Mouse (Mus musculus) myocyte (in vitro differentiated cells): Measurements from ENCODE around the gene Steap2. TPM values are rescaled to one million over a fixed set of nuclear protein-coding genes. Genes with fewer than 3 reads are reported as not detected.
A peak's percentile ranks its signal among the peaks of the same experiment; 100 is the strongest.
"Not testable (repeated sequence)": the region's sequence is repeated elsewhere in the genome, so short reads cannot be mapped to it uniquely, and the experiment has no call there.

Experiments used
- H3K27me3 ChIP-seq: one replicate; pipeline ENCODE4 v1.6.1; 2011; ENCODE audit not compliant: control insufficient read depth, insufficient read depth, insufficient read length
- H3K36me3 ChIP-seq: one replicate; pipeline ENCODE4 v1.6.1; 2011; ENCODE audit not compliant: control insufficient read depth, insufficient read depth
- H3K4me2 ChIP-seq: one replicate; pipeline ENCODE4 v1.6.1; 2011; ENCODE audit warnings: low read depth, control low read depth
- H3K4me3 ChIP-seq: one replicate; pipeline ENCODE4 v1.5.1; 2011; ENCODE audit warnings: mild to moderate bottlenecking, control low read depth, moderate library complexity
- H3K79me2 ChIP-seq: one replicate; pipeline ENCODE4 v1.6.1; 2011; ENCODE audit not compliant: control insufficient read depth, insufficient read depth
- H3ac ChIP-seq: one replicate; pipeline ENCODE4 v1.6.1; 2011; ENCODE audit not compliant: control insufficient read depth, insufficient read length
- CEBPB ChIP-seq: IDR thresholded peaks from 2 replicates; pipeline ENCODE4 v1.6.1; 2011; ENCODE audit warnings: mild to moderate bottlenecking, moderate library complexity; ENCODE audit not compliant: poor library complexity, insufficient read depth, severe bottlenecking
- E2F4 ChIP-seq: IDR thresholded peaks from one replicate; pipeline ENCODE4 v1.6.1; 2011; ENCODE audit warnings: mild to moderate bottlenecking, control low read depth, moderate library complexity; ENCODE audit not compliant: insufficient read depth
- MAX ChIP-seq: IDR thresholded peaks from one replicate; pipeline ENCODE4 v1.6.1; 2011; ENCODE audit warnings: low read depth, mild to moderate bottlenecking, control low read depth
- MYOD1 ChIP-seq, 3 experiments: IDR thresholded peaks; one replicate each; pipeline ENCODE4 v1.6.1; 2011; ENCODE audit warnings: control low read depth in 2 of 3, low read depth in 2 of 3, mild to moderate bottlenecking in 2 of 3, moderate library complexity in 1 of 3; ENCODE audit not compliant: insufficient read length in 2 of 3, control insufficient read depth in 1 of 3
- MYOG ChIP-seq, 3 experiments: IDR thresholded peaks; one replicate each; pipeline ENCODE4 v1.6.1; 2011; ENCODE audit warnings: control low read depth in 2 of 3, low read depth in 2 of 3, mild to moderate bottlenecking in 2 of 3; ENCODE audit not compliant: insufficient read length in 2 of 3, control insufficient read depth in 1 of 3, insufficient read depth in 1 of 3
- POLR2A ChIP-seq: IDR thresholded peaks from one replicate; pipeline ENCODE4 v1.6.1; 2011; ENCODE audit warnings: low read depth, mild to moderate bottlenecking, control low read depth, moderate library complexity; ENCODE audit not compliant: insufficient read length
- POLR2AphosphoS2 ChIP-seq: IDR thresholded peaks from one replicate; pipeline ENCODE4 v1.6.1; 2011; ENCODE audit warnings: low read depth, control low read depth; ENCODE audit not compliant: insufficient read length
- REST ChIP-seq: IDR thresholded peaks from one replicate; pipeline ENCODE4 v1.6.1; 2011; ENCODE audit warnings: mild to moderate bottlenecking, control low read depth, moderate library complexity; ENCODE audit not compliant: insufficient read depth, insufficient read length
- SRF ChIP-seq: IDR thresholded peaks from one replicate; pipeline ENCODE4 v1.6.1; 2011; ENCODE audit warnings: low read depth; ENCODE audit not compliant: control insufficient read depth, insufficient read length
- TCF12 ChIP-seq: IDR thresholded peaks from one replicate; pipeline ENCODE4 v1.6.1; 2011; ENCODE audit warnings: mild to moderate bottlenecking, control low read depth; ENCODE audit not compliant: poor library complexity, insufficient read depth, severe bottlenecking
- TCF3 ChIP-seq: IDR thresholded peaks from one replicate; pipeline ENCODE4 v1.6.1; 2011; ENCODE audit warnings: low read depth, control low read depth; ENCODE audit not compliant: insufficient read length
- USF1 ChIP-seq: IDR thresholded peaks from one replicate; pipeline ENCODE4 v1.6.1; 2011; ENCODE audit warnings: low read depth, mild to moderate bottlenecking, control low read depth, moderate library complexity
- polyA plus RNA-seq: library from polyadenylated mRNA; unstranded; fragments of >200 nt; fragmentation: generic; extraction: Trizol; gene quantifications from one replicate; pipeline ENCODE4 v1.2.1, GENCODE M21; 2012; ENCODE audit warnings: missing spikeins

Gene Steap2
- polyA plus RNA-seq, 1 experiment = 15.5 TPM

DNA sequence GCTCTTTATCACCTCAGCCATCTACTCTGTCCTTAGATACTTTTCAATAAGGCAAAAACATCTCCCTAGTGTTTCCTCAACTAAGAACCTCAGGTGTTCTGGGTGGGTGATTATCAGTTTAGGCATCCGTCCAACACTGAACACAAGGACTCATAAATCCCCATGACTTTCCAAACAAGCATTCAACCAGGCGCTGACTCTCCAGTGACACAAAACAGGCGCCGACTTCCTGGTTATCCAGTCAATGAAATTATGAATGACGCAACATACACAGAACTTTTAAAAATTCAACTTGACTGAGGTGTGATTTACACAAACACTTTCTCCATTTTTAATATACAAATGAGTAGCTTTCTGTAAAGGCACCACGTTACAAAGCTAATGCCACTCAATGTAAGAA is 6.2 kb downstream of the Steap2 start:
- H3K4me2 ChIP-seq = peak overlapping the region; percentile 62
- TF ChIP-seq E2F4 (no peak), CEBPB (peak; percentile 61)

DNA sequence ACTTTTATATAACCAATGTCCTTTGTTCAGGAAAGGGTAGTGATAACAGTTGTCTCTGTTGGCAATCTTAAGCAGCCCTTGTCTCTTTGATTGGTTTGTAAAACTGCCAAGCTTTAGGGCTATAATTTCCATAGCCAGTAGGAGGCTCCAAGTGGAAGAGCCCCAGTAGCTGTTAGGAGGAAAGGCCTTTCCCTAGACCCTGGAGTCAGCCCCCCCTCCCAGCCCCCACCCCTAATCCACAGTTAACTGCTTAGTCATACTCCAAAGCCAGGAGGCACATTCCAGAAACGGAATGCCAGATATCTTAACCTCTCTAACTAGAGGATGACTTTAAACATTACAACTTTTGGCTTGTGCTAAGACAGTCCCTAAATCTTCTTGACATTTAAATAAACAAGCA is 7.4 kb downstream of the Steap2 start:
- Histone ChIP-seq H3K4me2 (peak overlapping the region; percentile 61), H3K4me3 (no peak overlapping the region), H3K36me3 (peaks cover 4% of the 10 kb centered on the region), H3K27me3 (no peaks in the 10 kb centered on the region), H3K79me2 (peaks cover 31% of the 10 kb centered on the region), H3ac (no peak overlapping the region)
- TF ChIP-seq TCF3 (no peak), MYOG (IDR thresholded peaks at IDR 0.05; ENCODE audit: control insufficient read depth in 1 of 3, insufficient read depth in 1 of 3, insufficient read length in 2 of 3, low read depth in 2 of 3) (no peak), POLR2AphosphoS2 (no peak), REST (no peak), E2F4 (no peak), MYOD1 (IDR thresholded peaks at IDR 0.05; ENCODE audit: control insufficient read depth in 1 of 3, insufficient read length in 2 of 3, low read depth in 2 of 3) (no peak), CEBPB (no peak), SRF (no peak), TCF12 (no peak), USF1 (no peak), POLR2A (no peak), MAX (no peak)

More for the DNA sequence above, 6.2 kb downstream of the Steap2 start:
- H3K79me2 ChIP-seq = peaks cover 43% of the 10 kb centered on the region
- H3ac ChIP-seq = no peak overlapping the region
- H3K4me3 ChIP-seq = no peak overlapping the region
- no peaks in the 10 kb centered on the region for H3K27me3 ChIP-seq
- no peaks in the 10 kb centered on the region for H3K36me3 ChIP-seq

- Histone ChIP-seq H3K79me2 (peaks cover 12% of the 10 kb centered on the region), H3K4me2 (peak overlapping the region; percentile 39)
- not testable (repeated sequence) for H3K27me3 ChIP-seq, H3K36me3 ChIP-seq, H3ac ChIP-seq, H3K4me3 ChIP-seq
Observed at GRCm38 (mm10) chr5:5684946-5685345, 9.4 kb downstream of the Steap2 start.

DNA sequence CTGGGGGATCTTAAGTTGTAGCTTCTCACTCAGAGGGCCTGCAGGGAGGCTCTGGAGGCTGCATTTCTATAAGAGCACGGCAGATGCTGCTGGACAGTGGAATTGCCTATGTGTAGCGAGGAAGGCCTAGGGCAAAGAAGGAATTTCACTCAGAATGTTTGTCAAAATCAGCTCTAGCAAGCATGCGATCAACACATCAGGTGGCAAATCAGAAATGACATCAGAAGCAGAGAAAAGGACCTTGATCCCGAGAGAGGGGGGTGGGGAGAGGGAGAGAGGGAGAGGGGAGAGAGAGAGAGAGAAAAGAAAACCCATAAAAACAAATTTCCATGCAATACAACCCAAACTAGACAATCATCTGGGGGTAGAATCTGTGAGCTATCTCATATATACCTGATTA is 11.1 kb downstream of the Steap2 start:
- Histone ChIP-seq H3K36me3 (peaks cover 6% of the 10 kb centered on the region), H3K27me3 (no peaks in the 10 kb centered on the region), H3K4me2 (no peak overlapping the region), H3ac (no peak overlapping the region), H3K4me3 (no peak overlapping the region), H3K79me2 (peaks cover 8% of the 10 kb centered on the region)
- no peak for TF ChIP-seq MAX
- no peak for TF ChIP-seq TCF3
- TF ChIP-seq E2F4 = no peak
- no peak for TF ChIP-seq POLR2AphosphoS2
- TF ChIP-seq MYOD1 (IDR thresholded peaks at IDR 0.05; ENCODE audit: control insufficient read depth in 1 of 3, insufficient read length in 2 of 3, low read depth in 2 of 3) = no peak
- no peak for TF ChIP-seq CEBPB
- no peak for TF ChIP-seq USF1
- TF ChIP-seq MYOG (IDR thresholded peaks at IDR 0.05; ENCODE audit: control insufficient read depth in 1 of 3, insufficient read depth in 1 of 3, insufficient read length in 2 of 3, low read depth in 2 of 3) = no peak
- TF ChIP-seq POLR2A = no peak
- no peak for TF ChIP-seq SRF
- TF ChIP-seq TCF12 = no peak
- no peak for TF ChIP-seq REST

DNA sequence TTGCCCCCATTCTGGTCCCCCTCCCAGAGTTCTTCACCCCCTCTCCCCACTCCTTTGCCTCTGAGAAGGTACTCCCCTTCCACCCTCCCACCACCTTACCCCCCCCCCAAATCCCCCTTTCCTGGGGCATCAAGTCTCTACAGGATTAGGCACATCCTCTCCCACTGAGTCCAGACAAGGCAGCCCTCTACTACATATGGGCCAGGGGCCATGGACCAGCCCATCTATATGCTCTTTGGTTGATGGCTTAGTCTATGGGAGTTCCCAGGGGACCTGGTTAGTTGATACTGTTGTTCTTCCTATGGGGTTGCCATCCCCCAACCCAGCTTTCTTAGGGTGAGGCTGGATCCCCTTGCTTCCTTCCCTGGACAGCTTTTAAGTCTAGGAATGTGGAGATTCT is 14.9 kb downstream of the Steap2 start:
- H3K4me2 ChIP-seq = no peak overlapping the region
- TF ChIP-seq MYOD1 (IDR thresholded peaks at IDR 0.05; ENCODE audit: control insufficient read depth in 1 of 3, insufficient read length in 2 of 3, low read depth in 2 of 3) (no peak), REST (no peak), CEBPB (no peak), MYOG (IDR thresholded peaks at IDR 0.05; ENCODE audit: control insufficient read depth in 1 of 3, insufficient read depth in 1 of 3, insufficient read length in 2 of 3, low read depth in 2 of 3) (no peak), POLR2A (no peak), TCF12 (no peak), POLR2AphosphoS2 (no peak), USF1 (no peak), E2F4 (no peak), MAX (no peak), TCF3 (no peak), SRF (no peak)
- no peak overlapping the region for H3K4me3 ChIP-seq
- peaks cover 8% of the 10 kb centered on the region for H3K79me2 ChIP-seq
- H3K27me3 ChIP-seq = no peaks in the 10 kb centered on the region
- peaks cover 17% of the 10 kb centered on the region for H3K36me3 ChIP-seq
- no peak overlapping the region for H3ac ChIP-seq
